Mouse (Mus musculus) lung, postnatal 0 days (tissue): ENCODE measurements around the gene Grid2ip.
A peak's percentile ranks its signal among the peaks of the same experiment; 100 is the strongest.

ENCODE experiments used
- CTCF ChIP-seq: IDR thresholded peaks from 2 replicates; pipeline ENCODE4 v1.5.1; 2016; ENCODE audit warnings: antibody characterized with exemption, mild to moderate bottlenecking
- EP300 ChIP-seq: IDR thresholded peaks from 2 replicates; pipeline ENCODE4 v1.6.1; 2016; ENCODE audit warnings: antibody characterized with exemption, mild to moderate bottlenecking, control low read depth

DNA sequence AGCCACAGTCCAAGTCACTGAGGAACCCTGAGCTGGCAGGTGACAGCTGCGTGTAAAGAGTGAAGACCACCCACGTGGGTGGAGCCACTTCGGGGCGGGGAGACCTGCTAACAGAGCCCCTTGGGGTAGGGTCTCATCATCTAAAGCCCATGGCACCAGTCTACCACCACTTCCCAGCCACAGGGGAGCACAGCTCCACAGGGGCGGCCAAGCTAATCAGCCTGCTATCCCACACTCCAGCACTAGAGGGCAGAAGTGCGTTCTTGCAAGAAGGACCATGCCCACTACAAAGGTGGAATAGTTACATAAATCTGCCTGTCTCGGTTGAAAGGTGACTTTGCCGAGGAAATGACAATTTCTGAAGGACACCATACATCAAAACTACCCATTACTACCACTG is 45.3 kb upstream of the Grid2ip start:
- peak; percentile 84 for TF ChIP-seq CTCF
- no peak for TF ChIP-seq EP300
